Mouse (Mus musculus) liver, adult 2 months (tissue): ENCODE data around the gene Pde4dip.

Source experiments
- CTCF ChIP-seq: fragments of 200-500 bp; IDR thresholded peaks from 2 replicates; pipeline ENCODE4 v1.5.1; 2011; ENCODE audit warnings: low read depth, low read length, control low read depth
- POLR2A ChIP-seq: fragments of 200-500 bp; IDR thresholded peaks from 2 replicates; pipeline ENCODE4 v1.6.1; 2011; ENCODE audit warnings: low read length, control low read depth; ENCODE audit not compliant: insufficient read depth; ENCODE audit errors: extremely low read depth

- TF ChIP-seq POLR2A (no peak), CTCF (no peak)
Observed at GRCm38 (mm10) chr3:97859400-97859799, 29.1 kb downstream of the Pde4dip start.
